Mouse (Mus musculus) natural killer cell, adult 2 months (primary cell): ENCODE measurements at regions not wholly inside any gene's neighbourhood (a gene's known extent, or its start where the extent isn't known, plus 50 kb on each side); places are given as distances from the start of the nearest gene placed in this dataset.

Experiments used
- DNase-seq, 2 experiments: peaks; one replicate each; pipeline ENCODE4 v3.0.0; 2022; ENCODE audit warnings: low spot score in 2 of 2

DNA sequence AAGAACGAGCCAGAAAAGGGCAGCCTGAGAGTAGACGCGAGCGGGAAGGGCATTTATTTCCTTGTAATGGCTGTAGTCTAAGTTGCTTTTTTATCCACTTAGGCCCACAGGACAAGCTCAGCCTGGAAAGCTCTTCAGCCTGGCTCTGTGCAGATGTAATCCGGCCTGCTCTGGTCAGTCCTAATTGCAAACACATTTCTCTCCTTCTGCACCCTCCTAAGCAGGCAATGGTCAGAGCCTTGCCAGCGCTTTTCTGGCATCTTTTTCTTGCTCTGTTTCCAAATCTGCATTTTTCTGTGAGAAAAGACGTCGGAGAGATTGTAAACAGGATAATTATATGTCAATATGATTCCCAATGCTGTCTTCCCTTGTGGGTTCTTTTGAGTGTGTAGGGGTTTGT lies 224.3 kb upstream of the Tank start:
- DNase-seq: no peak

- no peak for DNase-seq
These were observed 230.9 kb upstream of the Tank start for GRCm38 (mm10) chr2:61347451-61347850.

DNA sequence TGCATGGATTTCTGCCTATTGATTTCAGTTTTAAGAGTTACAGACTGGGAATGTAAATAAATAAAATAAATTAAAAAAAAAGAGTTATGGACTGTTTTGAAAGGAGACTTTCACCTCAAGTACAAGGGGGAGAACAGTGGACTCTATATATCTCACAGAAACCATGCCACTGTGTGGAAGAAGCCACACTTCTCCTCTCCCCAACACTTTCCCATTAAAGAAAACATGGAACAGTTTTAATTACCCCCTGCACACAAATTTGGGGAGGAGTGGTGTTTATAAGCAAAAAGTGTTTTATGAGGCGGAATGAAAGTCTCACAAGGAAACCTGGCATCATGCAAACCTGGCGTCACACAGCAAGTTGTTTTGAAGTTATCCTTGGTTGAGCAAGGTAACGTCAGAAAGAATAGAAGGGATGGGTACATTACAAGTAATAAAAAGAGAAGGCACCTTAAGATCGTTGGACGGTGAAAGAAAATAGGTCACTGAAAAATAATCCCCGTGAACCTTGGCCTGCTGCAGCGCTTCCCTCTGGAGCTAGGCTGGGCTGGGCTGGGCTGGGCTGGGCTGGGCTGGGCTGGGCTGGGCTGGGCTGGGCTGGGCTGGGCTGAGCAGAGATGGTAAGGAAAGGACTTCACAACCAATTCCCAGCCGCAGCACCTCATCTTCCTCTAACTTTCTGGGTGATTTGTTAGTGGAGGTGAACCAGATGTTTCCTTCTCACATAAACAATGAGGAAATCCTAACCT lies 232.2 kb upstream of the Tank start:
- no peak for DNase-seq

GRCm38 (mm10) chr2:61345311-61345710 lies 233.1 kb upstream of the Tank start:
- no peak for DNase-seq

DNA sequence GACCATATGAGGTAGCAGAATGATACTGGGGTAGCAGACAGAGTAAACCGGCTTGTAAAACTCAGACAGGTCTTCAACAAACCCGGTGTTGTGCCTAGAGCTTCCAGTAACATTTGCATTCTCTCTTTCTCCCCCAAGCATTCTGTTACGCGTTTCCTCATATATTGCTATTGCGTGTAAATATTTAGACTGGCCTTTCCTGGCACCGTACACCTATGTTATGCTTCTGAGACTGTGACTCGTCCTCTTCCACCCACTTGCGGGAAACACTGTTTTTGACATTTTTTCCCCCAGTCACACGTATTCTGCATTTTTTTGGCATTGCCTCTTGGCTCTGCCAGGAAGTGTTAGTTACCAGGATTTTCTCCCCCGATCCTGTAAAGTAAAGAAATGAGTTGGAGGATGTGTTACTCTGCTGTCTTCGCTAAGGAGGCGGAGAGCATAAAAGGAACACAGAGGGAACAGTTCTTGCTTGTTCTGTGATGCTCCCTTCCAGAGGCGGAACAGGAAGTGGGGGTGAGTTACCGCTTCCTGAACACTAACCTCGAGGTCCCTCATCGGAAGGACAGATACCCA lies 233.7 kb upstream of the Tank start:
- no peak for DNase-seq

GRCm38 (mm10) chr2:61341254-61341653 lies 237.1 kb upstream of the Tank start:
- DNase-seq: no peak

GRCm38 (mm10) chr2:61319226-61319625 lies 259.2 kb upstream of the Tank start:
- DNase-seq: no peak

DNA sequence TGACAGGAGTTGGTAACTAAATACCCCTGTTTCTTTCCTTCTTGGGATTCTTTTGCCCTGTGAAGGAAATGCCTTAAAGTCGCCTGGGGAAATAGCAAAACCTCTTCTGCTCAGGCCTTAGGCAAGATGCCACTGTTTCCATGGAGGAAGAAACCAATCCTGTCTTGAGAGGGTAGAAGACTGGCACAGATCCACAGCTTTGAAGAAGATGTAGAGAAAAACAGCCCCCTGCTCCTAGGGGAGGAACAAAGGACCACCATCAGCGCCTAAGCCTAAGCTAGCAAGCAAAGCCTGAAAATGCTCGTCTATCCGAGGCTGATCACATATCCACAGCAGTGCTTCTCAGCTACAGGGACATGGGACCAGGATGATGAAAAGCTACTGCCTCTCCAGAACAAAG lies 268.0 kb upstream of the Tank start:
- no peak for DNase-seq

DNA sequence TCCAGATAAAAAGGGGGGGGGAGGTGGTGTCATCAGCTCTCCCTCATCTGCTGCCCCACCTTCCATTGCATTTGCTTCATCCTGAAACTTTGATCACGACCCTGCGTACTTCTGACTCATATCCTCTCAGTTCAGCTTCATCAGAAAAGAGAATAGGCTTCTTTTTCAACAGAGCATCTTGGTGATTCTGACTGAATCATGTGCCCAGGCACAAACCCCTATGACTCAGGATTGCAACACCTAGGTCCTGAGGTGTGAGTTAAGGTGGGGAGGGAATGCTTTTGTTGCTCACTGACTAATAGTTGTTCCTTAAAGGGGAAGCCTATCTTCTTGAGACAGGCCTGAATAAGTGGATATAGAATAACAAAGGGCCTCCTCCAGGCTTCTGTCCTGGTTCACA lies 269.2 kb upstream of the Tank start:
- no peak for DNase-seq

DNA sequence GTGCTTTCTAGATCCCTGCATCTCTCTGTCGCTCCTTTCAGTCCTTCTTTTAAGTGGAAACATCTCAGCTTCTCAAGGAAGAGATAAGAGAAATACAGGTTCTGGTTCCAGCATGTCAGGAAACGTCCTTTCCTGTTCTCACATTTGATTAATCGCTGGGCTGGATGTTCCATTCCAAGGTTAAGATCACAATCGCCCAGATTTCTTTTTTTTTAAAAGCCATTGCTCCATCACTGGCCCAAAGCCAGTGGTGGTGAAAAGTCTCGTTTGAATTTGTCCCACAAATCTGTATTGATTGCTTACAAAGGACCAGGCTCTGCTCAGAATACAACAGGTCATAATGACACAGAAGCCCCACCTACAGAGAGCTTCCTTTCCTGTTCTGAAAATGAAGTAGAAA lies 281.2 kb upstream of the Tank start:
- DNase-seq: no peak

GRCm38 (mm10) chr2:61296606-61297005 lies 281.8 kb upstream of the Tank start:
- no peak for DNase-seq

GRCm38 (mm10) chr2:61295261-61295964 lies 283.0 kb upstream of the Tank start:
- no peak for DNase-seq

GRCm38 (mm10) chr2:61288246-61288645 lies 290.1 kb upstream of the Tank start:
- no peak for DNase-seq

DNA sequence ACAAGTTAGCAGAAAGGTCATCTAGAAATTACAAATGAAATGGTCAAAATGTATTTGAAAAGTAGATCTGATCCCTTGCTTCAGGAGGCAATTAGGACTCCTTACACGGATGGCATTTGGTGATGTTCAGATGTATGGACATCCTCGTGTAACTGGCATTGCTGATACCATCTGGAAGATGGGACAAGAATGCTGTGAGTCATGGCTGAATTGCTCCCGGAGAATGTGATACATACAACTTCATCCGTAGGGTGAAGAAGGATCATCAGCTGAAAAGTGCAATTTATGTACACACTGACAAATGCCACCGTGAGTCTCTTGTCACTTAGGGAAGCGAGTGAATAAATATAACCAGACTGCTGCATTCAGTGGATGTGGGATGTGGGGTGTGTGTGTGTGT lies 293.7 kb upstream of the Tank start:
- no peak for DNase-seq

GRCm38 (mm10) chr2:61283829-61284601 lies 294.4 kb upstream of the Tank start:
- DNase-seq: no peak

DNA sequence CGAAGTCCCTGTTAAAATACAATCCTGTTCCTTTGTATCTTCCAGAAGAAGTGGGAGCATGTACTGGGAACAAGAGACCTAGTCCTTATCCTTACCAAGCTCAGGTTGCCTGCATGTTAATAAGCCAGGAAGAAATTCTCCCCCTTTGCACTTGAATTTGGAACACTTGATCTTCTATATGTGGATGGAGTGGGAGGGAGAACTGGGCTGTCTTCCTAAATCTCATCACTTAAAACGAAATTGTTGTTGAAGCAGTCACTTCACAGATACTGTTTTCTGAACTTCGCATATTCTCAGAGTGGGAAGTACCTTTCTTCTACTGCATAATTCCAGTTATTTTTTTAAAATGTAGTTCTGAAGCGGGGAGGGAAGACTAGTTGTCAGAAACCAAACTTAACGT lies 305.7 kb upstream of the Tank start:
- DNase-seq: no peak

GRCm38 (mm10) chr2:61267706-61268105 lies 304.7 kb upstream of the Rbms1 start:
- no peak for DNase-seq

- DNase-seq: no peak
These were observed 287.2 kb upstream of the Rbms1 start for GRCm38 (mm10) chr2:61250068-61250800.

GRCm38 (mm10) chr2:61247956-61248355 lies 285.0 kb upstream of the Rbms1 start:
- DNase-seq: no peak

DNA sequence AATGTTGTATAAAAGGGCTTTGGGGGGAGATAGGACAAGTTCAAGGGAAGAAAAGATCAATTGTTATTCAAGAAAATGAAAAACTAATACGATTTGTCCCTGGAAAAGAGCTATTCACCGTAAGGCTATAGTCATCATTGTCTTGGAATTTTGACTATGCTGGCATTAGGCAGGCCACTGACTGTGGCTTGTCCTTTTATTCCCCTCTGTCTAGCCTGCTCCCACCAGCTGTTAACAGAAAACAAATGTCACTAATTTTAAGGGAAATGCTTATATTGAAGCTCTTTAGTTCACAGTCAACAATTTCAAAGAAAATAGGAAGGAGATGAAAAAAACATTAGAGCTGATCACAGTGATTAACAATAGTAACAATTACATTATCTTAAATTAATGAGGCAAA lies 284.3 kb upstream of the Rbms1 start:
- no peak for DNase-seq

- DNase-seq: no peak
These were observed 283.8 kb upstream of the Rbms1 start for GRCm38 (mm10) chr2:61246691-61247258.
